Mouse (Mus musculus) cerebellum, adult 11-12 months (tissue): Measurements from ENCODE around the gene Mrvi1.

ENCODE experiments used
- DNase-seq: peaks from one replicate; pipeline ENCODE4 v3.0.0; 2022

The Mrvi1 gene

DNA sequence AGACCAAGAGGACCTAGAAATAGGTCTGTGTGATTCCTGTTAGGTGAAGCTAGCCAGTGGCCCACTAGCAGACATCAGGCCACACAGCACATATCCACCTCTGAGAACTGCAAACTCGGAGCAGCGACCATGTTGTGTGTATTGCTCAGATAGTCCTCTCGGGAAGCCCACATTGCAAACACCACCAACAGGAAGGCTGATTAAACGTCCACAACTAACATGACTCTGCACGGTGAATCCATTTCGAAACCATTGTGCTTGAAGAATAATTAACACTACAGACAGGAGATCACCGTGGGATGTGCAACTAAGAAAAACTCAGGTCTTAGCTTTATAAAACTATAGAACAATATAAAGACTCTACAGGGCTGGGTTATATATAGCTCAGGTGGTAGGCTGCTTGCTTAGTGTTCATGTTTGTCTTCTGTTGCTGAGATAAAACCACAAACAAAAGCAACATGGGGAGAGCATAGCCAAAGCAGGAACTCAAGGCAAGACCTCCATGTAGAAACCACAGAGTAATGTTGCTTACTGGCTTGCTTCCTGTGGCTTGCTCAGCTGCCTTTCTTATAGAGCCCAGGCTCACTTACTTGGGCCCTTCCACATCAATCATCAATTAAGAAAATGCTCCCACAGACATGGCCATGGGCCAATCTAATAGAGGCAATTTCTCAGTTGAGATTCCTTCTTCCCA, 4.4 kb downstream of the Mrvi1 start:
- DNase-seq = no peak

DNA sequence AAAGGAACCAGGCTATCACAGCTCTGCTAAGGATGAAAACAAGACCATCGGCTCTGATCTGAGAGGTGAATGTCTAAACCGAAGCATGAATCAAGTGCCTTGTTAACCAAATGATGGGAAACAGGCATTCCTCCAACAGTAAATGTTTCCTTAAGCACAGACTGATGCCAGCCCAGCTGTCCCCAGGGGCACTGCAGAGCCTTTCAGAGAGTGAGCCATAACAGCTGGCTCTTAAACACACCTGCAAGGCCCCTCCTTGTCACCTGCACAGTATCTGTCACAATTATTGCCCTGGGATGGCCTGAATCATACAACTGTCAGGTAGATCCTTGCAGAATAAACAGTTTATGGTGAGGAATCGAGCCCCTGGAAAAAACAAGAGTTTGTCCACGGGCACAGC, 8.8 kb downstream of the Mrvi1 start:
- DNase-seq = no peak

DNA sequence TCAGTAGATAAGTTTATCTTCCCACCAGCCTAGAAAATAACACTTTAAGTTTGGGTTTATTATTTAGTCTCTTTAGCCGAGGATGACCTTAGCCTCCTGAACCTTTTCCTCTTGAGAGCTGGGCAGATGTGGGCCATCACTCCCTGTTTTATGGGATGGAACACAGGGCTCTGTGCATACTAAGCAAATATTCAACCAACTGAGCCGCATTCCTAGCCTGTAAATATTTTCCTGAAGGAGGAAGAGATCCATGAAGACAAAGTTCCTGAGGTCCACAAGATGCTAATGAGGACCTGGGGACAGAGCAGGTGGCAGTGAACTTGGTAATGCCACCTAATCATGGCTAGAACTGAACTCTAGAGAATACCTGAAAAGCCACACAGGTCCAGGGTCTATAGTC, 9.5 kb downstream of the Mrvi1 start:
- no peak for DNase-seq

DNA sequence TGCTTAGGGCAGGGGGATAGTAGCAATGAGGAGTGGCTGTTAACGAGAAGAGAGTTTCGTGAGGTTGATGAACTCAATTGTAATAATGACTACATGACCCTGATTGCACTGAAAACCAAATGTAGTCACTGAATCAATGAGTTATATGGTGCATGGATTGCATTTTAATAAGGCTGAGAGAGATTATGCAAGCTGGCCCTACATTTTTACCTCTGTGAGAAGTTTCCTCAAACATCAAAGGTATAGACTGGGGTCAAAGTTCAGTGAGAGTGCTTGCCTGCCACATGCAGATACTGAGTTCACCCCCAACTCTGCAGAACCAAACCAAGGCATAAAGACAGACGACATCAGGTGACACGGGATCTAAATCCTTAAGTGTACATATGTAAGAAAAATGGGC, 14.9 kb downstream of the Mrvi1 start:
- no peak for DNase-seq

DNA sequence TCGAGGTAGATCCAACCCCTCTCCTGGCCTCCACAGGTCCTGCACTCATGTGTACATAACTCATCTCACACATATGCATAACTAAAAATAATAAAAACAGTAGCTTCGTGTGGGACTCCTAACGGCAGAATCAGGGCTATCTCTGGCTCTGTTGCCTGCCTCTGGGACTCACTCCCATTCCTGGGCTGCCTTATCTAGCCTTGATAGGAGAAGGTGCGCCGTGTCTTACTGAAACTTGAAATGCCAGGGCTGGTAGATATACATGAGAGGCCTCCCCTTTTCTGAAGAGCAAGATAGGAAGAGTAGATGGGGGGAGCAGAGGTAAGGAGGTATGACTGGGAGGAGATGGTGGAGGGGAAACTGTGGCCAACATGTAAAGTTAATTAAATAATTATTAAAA, 15.4 kb downstream of the Mrvi1 start:
- no peak for DNase-seq

DNA sequence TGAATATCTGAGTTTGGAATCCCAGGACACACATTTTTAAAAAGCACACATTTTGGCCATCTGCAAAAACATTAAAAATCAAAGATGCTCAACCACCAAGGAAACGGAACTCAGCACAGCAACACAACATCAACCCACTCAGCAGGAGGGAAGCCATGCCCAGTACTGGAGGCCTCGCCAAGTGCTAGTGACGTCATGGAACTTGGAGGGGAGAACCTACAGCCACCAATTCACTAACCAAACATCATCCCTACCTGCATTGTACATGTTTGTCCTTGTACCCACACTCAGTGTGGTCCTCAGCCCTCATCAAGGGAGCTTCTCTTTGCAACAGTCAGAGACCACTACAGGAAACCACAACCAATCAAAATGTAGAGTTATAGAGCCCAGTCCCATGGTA, 16.9 kb downstream of the Mrvi1 start:
- DNase-seq = no peak

DNA sequence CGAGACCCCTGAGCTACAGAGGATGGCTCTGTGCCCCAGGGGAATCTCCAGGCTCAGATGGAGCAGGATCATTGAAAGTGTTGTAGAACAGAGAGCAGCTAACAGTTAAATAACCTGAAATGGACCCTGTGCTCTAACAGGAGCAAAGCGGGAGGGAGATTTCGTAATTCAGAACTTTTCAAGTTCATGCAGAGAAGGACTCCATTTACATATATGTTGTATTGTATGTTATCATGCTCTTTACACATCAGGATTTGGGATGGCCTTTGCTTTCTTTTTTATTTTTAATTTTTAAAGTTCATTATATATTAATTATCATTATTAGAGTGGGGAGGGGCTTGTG, 18.6 kb downstream of the Mrvi1 start:
- no peak for DNase-seq

DNA sequence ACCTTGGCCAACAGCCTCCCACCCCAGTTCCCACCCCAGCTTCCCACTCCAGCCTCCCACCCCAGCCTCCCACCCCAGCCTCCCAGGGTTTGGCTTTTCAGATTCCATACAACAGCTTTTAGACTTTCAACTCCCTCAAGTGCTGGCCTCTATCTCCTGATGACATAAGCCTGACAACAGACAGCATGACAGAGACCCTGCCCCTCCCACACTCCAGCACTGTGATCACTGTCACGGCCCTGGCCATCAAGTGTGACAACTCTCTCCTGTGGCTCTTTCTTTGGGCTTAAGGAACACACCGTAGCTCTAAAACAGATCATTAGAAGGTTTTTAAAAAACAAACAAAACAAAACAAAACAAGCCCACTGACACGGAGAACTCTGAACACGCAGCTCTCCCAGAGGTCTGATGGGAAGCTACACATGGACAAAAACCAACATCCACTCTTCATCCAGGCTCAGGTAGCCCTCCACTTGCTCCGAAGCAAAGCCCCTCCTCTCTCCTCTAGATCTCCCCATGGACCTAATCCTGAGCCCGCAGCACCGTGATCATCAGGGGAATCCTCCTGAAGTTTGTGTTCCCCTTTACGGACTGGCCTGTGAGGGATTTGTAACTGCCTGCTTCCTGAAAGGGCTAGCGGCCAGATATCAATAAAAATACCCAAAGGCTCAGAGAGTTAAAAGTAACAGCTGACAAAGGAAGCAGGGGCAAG, 19.2 kb downstream of the Mrvi1 start:
- no peak for DNase-seq

DNA sequence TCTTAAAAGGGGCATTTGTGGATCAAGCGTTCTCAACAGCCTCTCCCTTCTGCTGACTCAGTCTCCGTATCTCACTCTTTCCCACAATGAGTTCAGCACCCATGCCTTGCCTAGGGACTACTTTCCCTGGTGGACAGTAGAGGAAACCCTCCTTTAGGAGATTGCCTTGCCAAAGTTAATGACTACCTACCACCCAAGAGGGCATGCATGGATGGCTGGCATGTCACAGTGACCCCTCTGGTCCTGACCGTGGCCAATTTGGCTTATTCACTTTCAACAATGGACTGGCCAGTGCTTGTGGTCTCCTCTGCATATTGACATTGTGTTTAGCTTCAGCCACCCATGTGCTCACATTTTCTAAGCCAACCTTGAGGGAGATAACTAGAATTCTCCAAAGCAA, 19.8 kb downstream of the Mrvi1 start:
- DNase-seq = no peak

DNA sequence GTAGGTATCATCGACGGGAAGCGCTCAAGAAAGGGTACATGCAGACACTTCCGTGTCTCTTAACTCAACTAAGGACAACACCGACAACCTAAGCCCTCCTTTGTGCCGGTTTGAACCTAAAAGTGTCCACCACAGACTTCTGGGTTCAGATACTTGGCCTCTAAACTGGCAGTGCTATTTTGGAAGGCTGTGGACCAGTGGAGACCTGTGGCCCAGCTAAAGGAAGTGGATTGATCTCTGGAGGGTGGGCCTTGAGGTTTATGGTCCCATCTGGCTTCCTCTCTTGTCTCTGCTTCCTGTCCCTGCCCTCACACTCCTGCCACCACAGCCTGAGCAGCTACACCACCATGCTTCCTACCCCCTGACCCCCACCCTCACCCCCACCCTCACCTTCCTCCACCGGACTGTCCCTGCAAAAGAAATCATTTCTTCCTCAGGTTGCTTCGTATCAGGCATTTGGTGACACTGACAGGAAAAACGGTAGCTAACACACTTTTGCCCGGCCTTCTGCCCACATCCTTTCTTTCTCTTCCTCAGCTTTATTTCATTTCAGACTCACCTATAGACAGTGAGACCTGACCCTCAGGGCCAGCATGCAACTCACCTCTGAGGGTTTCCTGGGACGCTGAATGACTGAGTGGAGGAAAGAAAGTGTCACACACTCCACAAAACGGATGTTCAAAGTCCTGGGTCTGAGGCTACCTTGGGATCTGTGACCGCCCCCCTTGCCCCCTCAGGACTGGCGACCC, 25.7 kb downstream of the Mrvi1 start:
- no peak for DNase-seq

DNA sequence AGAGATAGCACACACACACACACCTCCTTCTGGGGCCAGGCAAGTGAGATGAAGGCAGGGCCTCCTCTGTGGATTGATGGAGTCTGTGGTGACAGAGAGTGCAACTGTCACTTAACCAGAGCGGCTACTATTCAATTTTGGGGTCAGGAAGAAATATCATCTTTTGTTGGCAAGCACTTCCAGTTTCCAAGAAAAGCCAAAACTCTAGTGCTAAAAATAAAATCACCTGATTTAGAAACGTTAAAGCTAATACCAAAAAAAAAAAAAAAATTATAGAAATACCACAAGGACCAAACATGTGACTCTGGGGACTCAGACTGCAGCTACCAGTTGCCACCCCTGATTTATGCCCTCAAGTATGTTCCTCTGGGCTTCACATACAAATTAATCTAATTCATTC, 26.7 kb downstream of the Mrvi1 start:
- no peak for DNase-seq

DNA sequence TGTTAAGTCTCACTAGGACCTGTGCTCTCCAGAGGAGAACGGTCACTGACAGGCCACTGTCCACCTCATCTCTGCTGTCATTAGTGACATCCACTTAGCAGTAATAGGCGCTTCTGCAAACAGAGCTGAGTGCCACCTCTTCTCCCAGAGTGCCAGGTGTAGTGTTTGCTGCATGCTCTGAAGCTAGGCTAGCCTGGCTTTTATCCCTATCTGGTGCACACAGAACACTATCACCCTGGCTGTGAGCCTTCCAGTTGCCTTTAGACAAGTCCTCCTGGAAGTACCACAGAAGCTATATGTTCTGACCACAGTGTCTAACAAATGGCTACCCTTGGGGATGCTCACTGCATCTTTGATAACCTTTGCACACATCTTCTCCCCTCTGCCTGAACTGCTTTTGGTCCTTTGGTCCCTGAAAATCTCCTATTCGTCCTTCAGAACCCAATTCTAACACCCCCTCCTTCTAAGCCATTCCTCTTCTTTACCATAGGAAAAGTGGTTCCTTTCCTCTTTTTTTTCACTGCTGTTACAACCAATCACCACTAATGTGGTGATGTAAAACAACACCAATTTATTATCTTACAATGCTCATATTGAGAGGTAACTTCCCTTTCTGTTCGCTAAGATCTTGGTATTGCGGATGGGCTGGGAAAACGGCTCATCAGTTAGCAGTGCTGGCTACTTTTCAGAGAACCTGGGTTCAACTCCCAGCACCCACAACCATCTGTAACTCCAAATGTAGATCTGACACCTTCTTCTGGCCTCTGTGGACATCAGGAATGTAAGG, 28.0 kb downstream of the Mrvi1 start:
- no peak for DNase-seq

DNA sequence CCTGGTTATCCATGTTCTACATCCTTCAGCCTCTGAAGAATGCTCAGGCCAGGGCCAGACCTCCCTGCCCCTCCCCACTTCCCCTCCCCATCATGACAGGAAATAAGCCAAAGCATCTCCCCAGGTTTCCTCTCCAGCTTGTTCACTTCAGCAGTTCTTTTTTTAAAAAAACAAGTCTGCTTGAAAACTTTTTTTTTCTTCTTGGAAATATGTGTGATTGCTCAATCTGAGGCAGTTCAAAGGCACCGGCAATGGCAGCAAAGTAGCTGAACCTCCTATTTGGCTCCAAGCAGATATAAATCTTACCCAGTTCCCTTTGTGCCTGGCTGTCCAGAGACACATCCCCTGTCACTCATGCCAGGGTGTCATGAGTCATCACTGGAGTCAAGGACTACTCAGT, 29.1 kb downstream of the Mrvi1 start:
- no peak for DNase-seq

DNA sequence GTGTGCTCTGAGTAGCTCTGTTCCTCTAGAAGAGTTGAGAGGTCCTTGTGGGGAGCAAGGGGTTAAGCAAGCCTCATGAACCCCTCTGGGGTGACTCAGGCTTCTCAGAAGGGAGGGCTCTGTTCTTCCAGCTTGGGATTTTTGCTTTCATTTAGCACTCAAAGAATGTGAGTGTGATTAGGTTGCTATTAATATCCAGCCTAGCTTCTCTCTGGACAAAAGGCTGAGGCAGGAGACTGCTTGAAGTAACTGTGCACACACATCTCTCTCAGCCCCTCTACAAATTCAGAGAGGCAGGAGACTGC, 31.7 kb downstream of the Mrvi1 start:
- no peak for DNase-seq

DNA sequence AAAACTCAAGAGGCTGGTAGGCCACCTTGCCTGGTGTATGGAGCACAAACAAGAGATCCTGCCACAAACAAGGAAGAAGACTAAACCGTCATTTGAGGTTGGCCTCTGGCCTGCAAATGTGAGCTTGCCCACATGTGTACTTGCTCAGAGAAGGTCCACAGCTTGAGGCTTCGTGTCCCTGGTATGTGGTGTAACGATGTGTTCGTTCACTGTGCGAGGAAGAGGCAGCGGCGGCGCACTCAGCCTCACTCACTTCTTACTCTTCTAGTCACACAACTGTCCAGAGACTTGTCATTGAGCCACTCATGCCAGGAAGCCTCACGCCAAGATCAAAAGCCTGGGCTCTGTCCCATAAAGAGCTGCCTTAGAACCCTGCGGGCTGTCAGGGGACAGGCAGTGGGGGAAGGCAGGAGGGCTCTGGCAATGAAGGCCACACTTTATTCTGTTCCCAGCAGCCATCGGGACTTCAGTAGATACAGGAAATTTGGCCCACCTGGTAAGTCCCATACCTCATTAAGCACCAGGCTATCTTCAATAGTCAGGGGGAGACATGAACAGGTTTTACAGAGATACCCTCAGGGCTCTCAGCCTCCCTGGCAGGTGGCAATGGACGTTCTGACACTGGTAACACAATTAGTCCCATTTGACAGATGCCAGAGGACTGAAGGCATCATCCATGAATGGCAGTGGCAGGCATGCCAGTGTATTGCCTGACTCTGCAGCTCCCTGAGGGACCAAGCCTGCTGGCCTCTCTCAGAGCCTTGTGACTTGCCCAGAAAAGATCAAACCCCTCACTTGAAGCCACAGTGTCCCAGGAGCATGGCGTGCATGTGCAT, 32.3 kb downstream of the Mrvi1 start:
- no peak for DNase-seq

DNA sequence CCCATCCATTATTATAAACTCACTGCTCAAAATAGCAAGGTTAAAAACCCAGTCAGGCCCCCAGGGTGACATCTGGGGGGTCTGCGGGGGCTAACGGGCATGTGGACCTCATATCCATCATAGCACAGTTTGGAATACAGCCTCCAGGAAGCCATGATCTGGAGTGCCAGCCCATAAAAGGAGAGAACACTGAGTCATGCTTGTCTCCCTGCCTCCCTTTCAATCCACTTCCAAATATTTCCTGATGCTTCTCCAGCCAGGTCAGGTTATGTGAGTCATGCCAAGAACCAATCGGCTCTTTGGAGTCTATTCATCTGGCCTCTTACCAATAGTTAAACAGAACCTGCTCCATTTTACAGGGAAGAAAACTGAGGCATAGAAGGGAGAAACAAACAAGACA, 33.7 kb downstream of the Mrvi1 start:
- DNase-seq = no peak

DNA sequence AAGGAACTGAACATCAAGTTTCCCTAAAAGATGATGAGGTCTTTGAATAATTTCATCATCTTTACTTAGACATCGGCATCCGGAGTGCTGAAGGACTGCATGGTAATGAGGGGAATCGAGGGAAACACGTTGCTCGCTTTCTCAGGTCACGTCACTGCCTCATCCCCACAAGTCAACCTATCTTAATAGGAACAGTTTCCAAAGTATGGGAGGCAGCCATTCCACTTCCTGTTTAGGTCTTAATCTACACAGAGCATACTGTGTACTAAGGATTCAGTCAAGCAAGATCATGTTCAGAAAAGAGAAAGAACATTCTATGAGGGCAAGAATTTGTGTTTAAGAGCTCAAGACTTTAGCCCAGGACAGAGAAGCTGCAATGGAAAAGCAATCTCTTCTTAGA, 34.6 kb downstream of the Mrvi1 start:
- no peak for DNase-seq

DNA sequence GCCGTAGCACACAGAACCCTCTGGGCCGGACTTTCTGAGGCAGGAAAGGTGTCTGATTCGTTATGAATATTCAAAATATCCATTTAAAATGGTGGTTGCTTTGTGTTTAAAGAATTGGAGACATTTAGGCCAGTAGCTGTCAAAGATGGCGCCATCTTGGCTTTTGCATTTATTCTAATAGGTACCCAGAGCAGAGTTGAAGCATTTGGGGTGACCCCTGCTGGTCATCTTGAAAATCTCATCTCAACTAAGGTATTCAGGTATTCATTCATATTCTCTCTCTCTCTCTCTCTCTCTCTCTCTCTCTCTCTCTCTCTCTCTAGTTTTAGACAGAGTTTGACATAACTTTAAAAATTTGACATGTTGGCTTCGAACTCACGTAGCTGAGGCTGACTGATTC, 35.5 kb downstream of the Mrvi1 start:
- DNase-seq = no peak

DNA sequence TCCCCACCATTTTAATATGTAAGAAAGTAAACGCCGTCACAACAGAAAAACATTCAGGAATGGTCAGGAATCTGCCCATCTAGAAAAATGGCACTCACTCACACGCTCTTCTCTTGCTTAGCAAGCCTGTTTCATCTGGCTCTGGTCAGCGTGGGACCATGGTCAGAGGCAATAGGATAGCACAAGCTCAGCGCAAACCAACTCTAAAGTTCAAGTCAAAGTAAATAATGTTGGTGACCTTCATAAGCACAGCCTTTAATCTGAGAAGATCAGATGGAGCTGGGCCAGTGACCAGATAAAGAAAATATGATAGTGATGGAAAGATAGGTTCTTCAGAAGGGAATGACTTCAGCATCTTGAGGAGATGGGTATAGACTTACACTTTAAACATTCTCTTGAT, 37.9 kb downstream of the Mrvi1 start:
- DNase-seq = no peak

DNA sequence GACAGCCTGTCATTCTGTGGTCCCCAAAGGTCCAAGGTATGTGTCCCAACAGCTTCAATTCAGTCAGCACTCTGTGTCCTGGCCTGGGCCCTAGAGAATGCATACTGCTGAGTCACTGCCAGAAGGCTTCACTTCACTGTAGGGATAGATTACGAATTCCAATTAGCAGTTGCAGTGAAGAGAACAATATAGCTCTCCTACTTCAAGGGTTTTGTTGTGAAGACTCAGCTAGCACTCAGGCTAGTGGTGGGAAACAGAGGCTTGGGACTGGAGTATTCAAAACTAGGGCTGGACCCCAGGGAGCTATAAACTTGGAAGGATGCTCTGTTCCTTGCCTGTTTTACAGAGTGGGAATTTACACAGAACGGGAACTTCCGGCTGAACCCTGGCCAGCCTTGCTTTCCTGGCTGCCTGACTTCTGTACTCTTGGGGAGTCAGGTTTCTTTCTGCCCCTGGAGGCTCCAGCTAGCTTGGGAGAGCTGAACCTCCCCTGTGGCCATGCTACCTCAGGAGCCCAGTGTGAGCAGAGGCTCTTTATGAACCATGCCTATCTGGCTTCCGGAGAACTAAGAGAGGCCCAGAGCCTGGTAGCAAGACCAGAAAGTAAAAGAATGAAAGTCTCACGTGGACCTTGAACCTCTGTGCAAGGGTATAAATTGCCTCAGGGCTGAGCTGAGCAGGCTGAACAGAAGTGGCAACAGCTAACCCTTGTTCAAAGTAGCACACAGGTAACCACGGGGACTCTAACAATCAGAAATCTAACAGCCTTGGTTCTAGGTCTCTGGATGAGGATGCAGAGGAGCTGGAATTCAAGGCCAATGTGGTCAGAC, 40.3 kb downstream of the Mrvi1 start:
- no peak for DNase-seq

DNA sequence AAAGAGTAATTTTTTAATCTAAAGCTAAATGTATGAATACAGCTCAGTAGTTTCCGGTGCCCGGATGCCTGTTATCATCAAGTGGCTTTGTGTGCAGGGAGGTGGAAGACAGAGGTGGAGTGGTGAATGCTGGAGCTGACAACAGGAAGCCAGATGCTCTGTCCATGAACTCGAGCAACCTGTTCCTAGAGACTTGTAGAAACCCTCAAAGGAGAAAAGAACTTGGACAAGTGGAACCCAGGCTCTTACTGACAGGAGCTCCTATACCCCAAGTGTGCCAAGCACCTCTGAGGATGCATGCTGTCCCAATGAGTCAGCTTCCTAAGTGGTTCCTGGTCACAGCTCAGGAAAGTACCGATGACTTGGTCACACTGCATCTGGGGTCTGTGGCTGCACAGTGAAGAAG, 41.1 kb downstream of the Mrvi1 start:
- no peak for DNase-seq
